Mouse (Mus musculus) liver, embryonic 11.5 days (tissue): Measurements from ENCODE around the gene Prpf6. TPM values are rescaled to one million over a fixed set of nuclear protein-coding genes. Genes with fewer than 3 reads are reported as not detected.

Source experiments
- ATAC-seq: fragments of 200-750 bp; cut with Nextera tagmentation; replicated peaks from 2 replicates; pipeline ENCODE4 v1.8.0; 2017; ENCODE audit warnings: moderate number of reproducible peaks, mild to moderate bottlenecking, moderate TSS enrichment, moderate library complexity; ENCODE audit not compliant: low FRiP score
- DNase-seq: peaks from one replicate; pipeline ENCODE4 v3.0.0-alpha.2; 2017; ENCODE audit warnings: low spot score
- H3K27ac ChIP-seq: fragments of 300-500 bp; sonication (generic); 2 replicates; pipeline ENCODE4 v1.5.1; 2014; ENCODE audit warnings: mild to moderate bottlenecking, low read depth, low read length, control low read depth
- H3K27me3 ChIP-seq: fragments of 300-500 bp; sonication (generic); replicated peaks from 2 replicates; pipeline ENCODE4 v1.6.1; 2014; ENCODE audit warnings: low read length, mixed read lengths; ENCODE audit not compliant: control insufficient read depth, insufficient read depth
- H3K36me3 ChIP-seq: fragments of 300-500 bp; sonication (generic); 2 replicates; pipeline ENCODE4 v1.6.1; 2014; ENCODE audit warnings: mild to moderate bottlenecking, low read length, moderate library complexity, mixed read lengths; ENCODE audit not compliant: control insufficient read depth, insufficient read depth
- H3K4me1 ChIP-seq: fragments of 300-500 bp; sonication (generic); replicated peaks from 2 replicates; pipeline ENCODE4 v1.6.1; 2014; ENCODE audit warnings: low read length, mixed read lengths; ENCODE audit not compliant: control insufficient read depth, insufficient read depth
- H3K4me2 ChIP-seq: fragments of 300-500 bp; sonication (generic); 2 replicates; pipeline ENCODE4 v1.6.1; 2014; ENCODE audit warnings: mild to moderate bottlenecking, control low read depth, moderate library complexity
- H3K4me3 ChIP-seq: fragments of 300-500 bp; sonication (generic); 2 replicates; pipeline ENCODE4 v1.5.1; 2014; ENCODE audit warnings: low read depth, low read length, control low read depth
- H3K9ac ChIP-seq: fragments of 300-500 bp; sonication (generic); 2 replicates; pipeline ENCODE4 v1.6.1; 2014; ENCODE audit warnings: low read depth, low read length, control low read depth
- H3K9me3 ChIP-seq: fragments of 300-500 bp; sonication (generic); 2 replicates; pipeline ENCODE4 v1.6.1; 2016; ENCODE audit warnings: low read length, inconsistent platforms, mixed read lengths; ENCODE audit not compliant: control insufficient read depth
- WGBS: fragments of 180-500 bp; shearing (Covaris S2); extraction: QIAGEN DNeasy Blood & Tissue Kit; methylation state at CpG from one replicate; pipeline ENCODE4 v1.1.7; 2014; 5-methylcytosine and 5-hydroxymethylcytosine counted together
- polyA plus RNA-seq: library from polyadenylated mRNA; unstranded; fragments of >200 nt; fragmentation: Nextera tagmentation; extraction: Ambion mirVana; gene quantifications from 2 replicates; pipeline ENCODE4 v1.2.1, GENCODE M21; 2014

Gene Prpf6
- polyA plus RNA-seq, 1 experiment from 2014 or later: 63.0 TPM

- Histone ChIP-seq H3K27ac (no peak within 1 kb of the TSS), H3K36me3 (peaks cover 21% of the 10 kb centered on the region), H3K27me3 (no peaks in the 10 kb centered on the region), H3K9ac (no peak within 1 kb of the TSS), H3K4me1 (peaks cover 3% of the 10 kb centered on the region), H3K4me3 (no peak within 1 kb of the TSS), H3K9me3 (no peaks in the 10 kb centered on the region), H3K4me2 (no peak within 1 kb of the TSS)
- no peak for DNase-seq
- WGBS: 76% methylated on average over 3 of the region's 3 CpGs
- no peak for ATAC-seq
Observed at GRCm38 (mm10) chr2:181656734-181657133, 65.1 kb downstream of the Prpf6 start, which contains the start of gene Gm29797. Gene Gm29797 (plus strand): TSS chr2:181657034.

- H3K9me3 ChIP-seq: no peaks in the 10 kb centered on the region
- no peaks in the 10 kb centered on the region for H3K27me3 ChIP-seq
- peaks cover 15% of the 10 kb centered on the region for H3K36me3 ChIP-seq
- ATAC-seq (no peak), DNase-seq (no peak)
- WGBS: 61% methylated on average over 2 of the region's 2 CpGs
- H3K4me1 ChIP-seq: peaks cover 4% of the 10 kb centered on the region
- H3K4me3 ChIP-seq: no peak overlapping the region
- no peak overlapping the region for H3K4me2 ChIP-seq
- no peak overlapping the region for H3K9ac ChIP-seq
- no peak overlapping the region for H3K27ac ChIP-seq
Observed at GRCm38 (mm10) chr2:181657441-181657840, 65.8 kb downstream of the Prpf6 start.

DNA sequence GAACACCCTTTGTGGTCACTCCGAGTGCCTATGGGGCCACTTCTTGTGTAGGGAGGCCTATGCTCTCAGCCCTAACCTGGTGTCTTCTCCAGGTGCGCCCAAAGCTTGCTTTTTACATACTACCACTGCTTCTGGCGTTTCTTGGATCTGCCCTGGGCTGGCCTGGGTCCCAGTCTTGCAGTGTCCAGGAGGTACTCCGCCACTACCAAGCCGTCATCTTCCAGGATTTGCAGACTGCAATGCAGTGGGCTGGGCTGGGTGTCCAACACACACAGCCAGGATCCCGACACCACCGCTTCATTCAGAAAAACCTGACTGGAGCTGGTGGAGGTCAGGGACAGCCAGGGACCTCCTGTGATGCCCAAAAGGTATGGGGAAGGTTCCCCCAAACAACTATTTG lies 66.9 kb downstream of the Prpf6 start:
- H3K9me3 ChIP-seq: no peaks in the 10 kb centered on the region

GRCm38 (mm10) chr2:181658930-181659555 lies 67.4 kb downstream of the Prpf6 start:
- 32% methylated on average over 17 of the region's 17 CpGs for WGBS
- Histone ChIP-seq H3K27me3 (no peaks in the 10 kb centered on the region), H3K9me3 (no peaks in the 10 kb centered on the region), H3K4me3 (no peak overlapping the region), H3K9ac (no peak overlapping the region), H3K4me2 (0 out of 2 replicates have a peak overlapping the region, but pooled peaks have one; percentile 23), H3K36me3 (peaks cover 9% of the 10 kb centered on the region; the same call in 1 of the 2 replicates), H3K4me1 (peaks cover 14% of the 10 kb centered on the region), H3K27ac (no peak overlapping the region)
- peak; percentile 54 for ATAC-seq
- peak; percentile 46 for DNase-seq

More for the DNA sequence above, 66.9 kb downstream of the Prpf6 start:
- Histone ChIP-seq H3K4me2 (no peak overlapping the region), H3K27me3 (no peaks in the 10 kb centered on the region), H3K4me1 (peaks cover 11% of the 10 kb centered on the region), H3K36me3 (peaks cover 12% of the 10 kb centered on the region), H3K9ac (no peak overlapping the region), H3K4me3 (no peak overlapping the region), H3K27ac (no peak overlapping the region)
- ATAC-seq: no peak
- whole genome bisulfite sequencing: 85% methylated on average over 7 of the region's 7 CpGs
- no peak for DNase-seq

- no peaks in the 10 kb centered on the region for H3K27me3 ChIP-seq
- H3K27ac ChIP-seq: no peak overlapping the region
- peak; percentile 82 for ATAC-seq
- H3K9ac ChIP-seq: no peak overlapping the region
- DNase-seq: peak; percentile 73
- H3K4me2 ChIP-seq: peak overlapping the region; percentile 23; the same call in 1 of the 2 replicates
- H3K4me3 ChIP-seq: no peak overlapping the region
- peaks cover 14% of the 10 kb centered on the region for H3K4me1 ChIP-seq
- WGBS: 8% methylated on average over 9 of the region's 9 CpGs
- no peaks in the 10 kb centered on the region for H3K9me3 ChIP-seq
- H3K36me3 ChIP-seq: peaks cover 8% of the 10 kb centered on the region; the same call in 1 of the 2 replicates
Observed at GRCm38 (mm10) chr2:181659609-181660055, 68.0 kb downstream of the Prpf6 start.

GRCm38 (mm10) chr2:181662620-181663297 lies 71.1 kb downstream of the Prpf6 start:
- WGBS: 73% methylated on average over 3 of the region's 3 CpGs
- no peak for DNase-seq
- Histone ChIP-seq H3K9me3 (no peaks in the 10 kb centered on the region), H3K4me1 (peaks cover 14% of the 10 kb centered on the region), H3K9ac (no peak overlapping the region), H3K27me3 (no peaks in the 10 kb centered on the region), H3K27ac (peak overlapping the region; percentile 46; the same call in 1 of the 2 replicates), H3K4me2 (no peak overlapping the region), H3K4me3 (no peak overlapping the region), H3K36me3 (no peaks in the 10 kb centered on the region)
- peak; percentile 3; the same call in 1 of the 2 replicates for ATAC-seq

- peak overlapping the region; percentile 46; the same call in 1 of the 2 replicates for H3K27ac ChIP-seq
- peaks cover 3% of the 10 kb centered on the region for H3K27me3 ChIP-seq
- no peak overlapping the region for H3K4me3 ChIP-seq
- H3K36me3 ChIP-seq: no peaks in the 10 kb centered on the region
- no peaks in the 10 kb centered on the region for H3K9me3 ChIP-seq
- ATAC-seq: peak; percentile 24
- H3K9ac ChIP-seq: no peak overlapping the region
- 12% methylated on average over 4 of the region's 4 CpGs for WGBS
- H3K4me2 ChIP-seq: no peak overlapping the region
- peaks cover 14% of the 10 kb centered on the region for H3K4me1 ChIP-seq
- no peak for DNase-seq
Observed at GRCm38 (mm10) chr2:181663298-181663630, 71.6 kb downstream of the Prpf6 start.

GRCm38 (mm10) chr2:181670285-181670912 lies 78.7 kb downstream of the Prpf6 start:
- Histone ChIP-seq H3K4me3 (peak overlapping the region; percentile 45), H3K36me3 (no peaks in the 10 kb centered on the region), H3K4me2 (peak overlapping the region; percentile 64), H3K27ac (no peak overlapping the region), H3K4me1 (peaks cover 9% of the 10 kb centered on the region), H3K27me3 (peaks cover 62% of the 10 kb centered on the region), H3K9ac (peak overlapping the region; percentile 35; the same call in 1 of the 2 replicates), H3K9me3 (no peaks in the 10 kb centered on the region)
- 5% methylated on average over 56 of the region's 56 CpGs for WGBS
- no peak for ATAC-seq
- DNase-seq: no peak
